Mouse (Mus musculus): ENCODE measurements at regions not wholly inside any gene's neighbourhood (a gene's known extent, or its start where the extent isn't known, plus 50 kb on each side); places are given as distances from the start of the nearest gene placed in this dataset.

GRCm38 (mm10) chr12:80017376-80017929, 95.4 kb downstream of the Zfp36l1 start:
- DNase-seq (ENCODE audit: low spot score in 2 of 2) = no peak

- no peak for DNase-seq (ENCODE audit: low spot score in 2 of 2)
Observed at GRCm38 (mm10) chr12:80015938-80016337, 96.9 kb downstream of the Zfp36l1 start.

- no peak for DNase-seq (ENCODE audit: low spot score in 2 of 2)
Observed at GRCm38 (mm10) chr12:80014598-80014983, 98.2 kb downstream of the Zfp36l1 start.

GRCm38 (mm10) chr12:80013904-80014597, 98.8 kb downstream of the Zfp36l1 start:
- peak; percentile 55 to 62 for DNase-seq (ENCODE audit: low spot score in 2 of 2)

- DNase-seq (ENCODE audit: low spot score in 2 of 2) = no peak
Observed at GRCm38 (mm10) chr12:80013577-80013903, 99.3 kb downstream of the Zfp36l1 start.

- no peak for DNase-seq (ENCODE audit: low spot score in 2 of 2)
Observed at GRCm38 (mm10) chr12:80011916-80012315, 100.9 kb downstream of the Zfp36l1 start.

GRCm38 (mm10) chr12:80010947-80011346, 101.9 kb downstream of the Zfp36l1 start:
- no peak for DNase-seq (ENCODE audit: low spot score in 2 of 2)

- no peak for DNase-seq (ENCODE audit: low spot score in 2 of 2)
Observed at GRCm38 (mm10) chr12:80010220-80010619, 102.6 kb downstream of the Zfp36l1 start.

GRCm38 (mm10) chr12:80007849-80008248, 105.0 kb downstream of the Zfp36l1 start:
- no peak for DNase-seq (ENCODE audit: low spot score in 2 of 2)

- no peak for DNase-seq (ENCODE audit: low spot score in 2 of 2)
Observed at GRCm38 (mm10) chr12:80005227-80005919, 107.4 kb downstream of the Zfp36l1 start.

GRCm38 (mm10) chr12:80004575-80004974, 108.2 kb downstream of the Zfp36l1 start:
- no peak for DNase-seq (ENCODE audit: low spot score in 2 of 2)

GRCm38 (mm10) chr12:80003486-80003885, 109.3 kb downstream of the Zfp36l1 start:
- no peak for DNase-seq (ENCODE audit: low spot score in 2 of 2)

- no peak for DNase-seq (ENCODE audit: low spot score in 2 of 2)
Observed at GRCm38 (mm10) chr12:80002474-80003125, 110.2 kb downstream of the Zfp36l1 start.

- DNase-seq (ENCODE audit: low spot score in 2 of 2) = no peak
Observed at GRCm38 (mm10) chr12:80001794-80002193, 111.0 kb downstream of the Zfp36l1 start.

- DNase-seq (ENCODE audit: low spot score in 2 of 2) = no peak
Observed at GRCm38 (mm10) chr12:79999868-80000370, 112.9 kb downstream of the Zfp36l1 start.

GRCm38 (mm10) chr12:79998788-79999187, 114.0 kb downstream of the Zfp36l1 start:
- no peak for DNase-seq (ENCODE audit: low spot score in 2 of 2)

GRCm38 (mm10) chr12:79998339-79998738, 114.5 kb downstream of the Zfp36l1 start:
- DNase-seq (ENCODE audit: low spot score in 2 of 2) = no peak

- DNase-seq (ENCODE audit: low spot score in 2 of 2) = no peak
Observed at GRCm38 (mm10) chr12:79997201-79997600, 115.6 kb downstream of the Zfp36l1 start.

- no peak for DNase-seq (ENCODE audit: low spot score in 2 of 2)
Observed at GRCm38 (mm10) chr12:79995521-79996094, 117.2 kb downstream of the Zfp36l1 start.

- no peak for DNase-seq (ENCODE audit: low spot score in 2 of 2)
Observed at GRCm38 (mm10) chr12:79993821-79994571, 118.8 kb downstream of the Zfp36l1 start.

GRCm38 (mm10) chr12:79991279-79991678, 121.5 kb downstream of the Zfp36l1 start:
- no peak for DNase-seq (ENCODE audit: low spot score in 2 of 2)

Data from thymus, postnatal 10 days (tissue).